Mouse (Mus musculus) forebrain, embryonic 13.5 days (tissue): ENCODE measurements at regions not wholly inside any gene's neighbourhood (a gene's known extent, or its start where the extent isn't known, plus 50 kb on each side); places are given as distances from the start of the nearest gene placed in this dataset.

Experiments
- ATAC-seq: fragments of 200-750 bp; cut with Nextera tagmentation; 2 replicates; pipeline ENCODE4 v1.8.0; 2017
- H3K27ac ChIP-seq: fragments of 300-500 bp; sonication (generic); 2 replicates; pipeline ENCODE4 v1.5.1; 2015; ENCODE audit warnings: inconsistent platforms, mild to moderate bottlenecking, moderate library complexity
- H3K27me3 ChIP-seq: fragments of 300-500 bp; sonication (generic); 2 replicates; pipeline ENCODE4 v1.6.1; 2015; ENCODE audit warnings: mild to moderate bottlenecking, inconsistent platforms
- H3K36me3 ChIP-seq: fragments of 300-500 bp; sonication (generic); 2 replicates; pipeline ENCODE4 v1.6.1; 2015; ENCODE audit warnings: mild to moderate bottlenecking, inconsistent platforms; ENCODE audit not compliant: poor library complexity, severe bottlenecking
- H3K4me1 ChIP-seq: fragments of 300-500 bp; sonication (generic); 2 replicates; pipeline ENCODE4 v1.6.1; 2015; ENCODE audit warnings: inconsistent platforms
- H3K4me2 ChIP-seq: fragments of 300-500 bp; sonication (generic); 2 replicates; pipeline ENCODE4 v1.6.1; 2015; ENCODE audit warnings: inconsistent platforms, mild to moderate bottlenecking, moderate library complexity
- H3K4me3 ChIP-seq: fragments of 300-500 bp; sonication (generic); 2 replicates; pipeline ENCODE4 v1.5.1; 2015; ENCODE audit warnings: mild to moderate bottlenecking, inconsistent platforms
- H3K9ac ChIP-seq: fragments of 300-500 bp; sonication (generic); 2 replicates; pipeline ENCODE4 v1.6.1; 2015; ENCODE audit warnings: mild to moderate bottlenecking, inconsistent platforms
- H3K9me3 ChIP-seq: fragments of 300-500 bp; sonication (generic); replicated peaks from 2 replicates; pipeline ENCODE4 v1.6.1; 2016; ENCODE audit warnings: inconsistent platforms
- WGBS: fragments of 180-500 bp; shearing (Covaris S2); methylation state at CpG from one replicate; pipeline ENCODE4 v1.1.7; 2015; 5-methylcytosine and 5-hydroxymethylcytosine counted together

GRCm38 (mm10) chr16:57888138-57888537 lies 133.6 kb upstream of the Col8a1 start:
- Histone ChIP-seq H3K4me1 (no peaks in the 10 kb centered on the region), H3K4me2 (no peak overlapping the region), H3K27me3 (no peaks in the 10 kb centered on the region), H3K9ac (no peak overlapping the region), H3K27ac (no peak overlapping the region), H3K9me3 (no peaks in the 10 kb centered on the region), H3K36me3 (no peaks in the 10 kb centered on the region), H3K4me3 (no peak overlapping the region)
- WGBS: 72% methylated on average over 2 of the region's 2 CpGs
- no peak for ATAC-seq

GRCm38 (mm10) chr16:57888553-57888952 lies 134.0 kb upstream of the Col8a1 start:
- no peaks in the 10 kb centered on the region for H3K36me3 ChIP-seq
- H3K4me1 ChIP-seq: no peaks in the 10 kb centered on the region
- no peak overlapping the region for H3K4me3 ChIP-seq
- no peaks in the 10 kb centered on the region for H3K27me3 ChIP-seq
- no peak for ATAC-seq
- no peaks in the 10 kb centered on the region for H3K9me3 ChIP-seq
- no peak overlapping the region for H3K9ac ChIP-seq
- WGBS: 65% methylated on average over 2 of the region's 2 CpGs
- H3K4me2 ChIP-seq: no peak overlapping the region
- H3K27ac ChIP-seq: no peak overlapping the region

- ATAC-seq: no peak; the same call in 1 of the 2 replicates
- no peak overlapping the region for H3K27ac ChIP-seq
- 85% methylated on average over 5 of the region's 5 CpGs for WGBS
These were observed 135.6 kb upstream of the Col8a1 start for GRCm38 (mm10) chr16:57890135-57890534.

GRCm38 (mm10) chr16:57893111-57893510 lies 138.6 kb upstream of the Col8a1 start:
- WGBS: 89% methylated on average over 2 of the region's 2 CpGs
- H3K27ac ChIP-seq: no peak overlapping the region
- no peak for ATAC-seq
- H3K4me2 ChIP-seq: no peak overlapping the region
- no peaks in the 10 kb centered on the region for H3K27me3 ChIP-seq
- H3K9ac ChIP-seq: no peak overlapping the region
- no peaks in the 10 kb centered on the region for H3K9me3 ChIP-seq
- H3K4me1 ChIP-seq: no peaks in the 10 kb centered on the region
- H3K36me3 ChIP-seq: no peaks in the 10 kb centered on the region
- H3K4me3 ChIP-seq: no peak overlapping the region

More at GRCm38 (mm10) chr16:57890135-57890534, 135.6 kb upstream of the Col8a1 start:
- no peaks in the 10 kb centered on the region for H3K4me1 ChIP-seq
- H3K4me3 ChIP-seq: no peak overlapping the region
- H3K4me2 ChIP-seq: no peak overlapping the region
- no peaks in the 10 kb centered on the region for H3K27me3 ChIP-seq
- H3K36me3 ChIP-seq: no peaks in the 10 kb centered on the region
- no peak overlapping the region for H3K9ac ChIP-seq
- H3K9me3 ChIP-seq: no peaks in the 10 kb centered on the region

GRCm38 (mm10) chr16:57893698-57894352 lies 139.3 kb upstream of the Col8a1 start:
- 74% methylated on average over 5 of the region's 5 CpGs for WGBS
- no peaks in the 10 kb centered on the region for H3K9me3 ChIP-seq
- no peak overlapping the region for H3K9ac ChIP-seq
- H3K4me2 ChIP-seq: no peak overlapping the region
- no peaks in the 10 kb centered on the region for H3K27me3 ChIP-seq
- no peaks in the 10 kb centered on the region for H3K4me1 ChIP-seq
- no peak for ATAC-seq
- H3K36me3 ChIP-seq: no peaks in the 10 kb centered on the region
- no peak overlapping the region for H3K4me3 ChIP-seq
- H3K27ac ChIP-seq: no peak overlapping the region

GRCm38 (mm10) chr16:57901006-57901405 lies 146.5 kb upstream of the Col8a1 start:
- Histone ChIP-seq H3K4me1 (no peaks in the 10 kb centered on the region), H3K4me3 (no peak overlapping the region), H3K27me3 (no peaks in the 10 kb centered on the region), H3K9me3 (no peaks in the 10 kb centered on the region), H3K4me2 (no peak overlapping the region), H3K9ac (no peak overlapping the region), H3K36me3 (no peaks in the 10 kb centered on the region), H3K27ac (no peak overlapping the region)
- 41% methylated on average over 4 of the region's 4 CpGs for WGBS
- ATAC-seq: no peak

GRCm38 (mm10) chr16:57902498-57902897 lies 148.0 kb upstream of the Col8a1 start:
- WGBS: 69% methylated on average over 3 of the region's 3 CpGs
- no peak for ATAC-seq
- Histone ChIP-seq H3K4me1 (no peaks in the 10 kb centered on the region), H3K27me3 (no peaks in the 10 kb centered on the region), H3K4me3 (no peak overlapping the region), H3K9ac (no peak overlapping the region), H3K27ac (no peak overlapping the region), H3K36me3 (no peaks in the 10 kb centered on the region), H3K4me2 (no peak overlapping the region), H3K9me3 (no peaks in the 10 kb centered on the region)

- H3K4me1 ChIP-seq: no peaks in the 10 kb centered on the region
- H3K4me3 ChIP-seq: no peak overlapping the region
- no peak overlapping the region for H3K4me2 ChIP-seq
- H3K27ac ChIP-seq: no peak overlapping the region
- peak; percentile 41; the same call in 1 of the 2 replicates for ATAC-seq
- no peak overlapping the region for H3K9ac ChIP-seq
- no peaks in the 10 kb centered on the region for H3K9me3 ChIP-seq
- no peaks in the 10 kb centered on the region for H3K36me3 ChIP-seq
- 31% methylated on average over 2 of the region's 2 CpGs for WGBS
- no peaks in the 10 kb centered on the region for H3K27me3 ChIP-seq
These were observed 157.5 kb upstream of the Col8a1 start for GRCm38 (mm10) chr16:57912001-57912400.

GRCm38 (mm10) chr16:57914506-57914905 lies 160.0 kb upstream of the Col8a1 start:
- 65% methylated on average over 1 of the region's 1 CpGs for WGBS

GRCm38 (mm10) chr16:57915451-57915850 lies 160.9 kb upstream of the Col8a1 start:
- WGBS: 89% methylated on average over 2 of the region's 2 CpGs
- ATAC-seq: no peak
- no peak overlapping the region for H3K9ac ChIP-seq

More at GRCm38 (mm10) chr16:57914506-57914905, 160.0 kb upstream of the Col8a1 start:
- H3K27ac ChIP-seq: no peak overlapping the region
- no peak overlapping the region for H3K4me3 ChIP-seq
- no peaks in the 10 kb centered on the region for H3K27me3 ChIP-seq
- H3K4me2 ChIP-seq: no peak overlapping the region
- H3K4me1 ChIP-seq: no peaks in the 10 kb centered on the region
- no peaks in the 10 kb centered on the region for H3K9me3 ChIP-seq
- no peak for ATAC-seq
- H3K9ac ChIP-seq: no peak overlapping the region
- H3K36me3 ChIP-seq: no peaks in the 10 kb centered on the region

GRCm38 (mm10) chr16:57923447-57924129 lies 169.1 kb upstream of the Col8a1 start:
- Histone ChIP-seq H3K27me3 (no peaks in the 10 kb centered on the region), H3K36me3 (no peaks in the 10 kb centered on the region), H3K27ac (no peak overlapping the region), H3K9ac (no peak overlapping the region), H3K9me3 (no peaks in the 10 kb centered on the region), H3K4me2 (no peak overlapping the region), H3K4me3 (no peak overlapping the region), H3K4me1 (no peaks in the 10 kb centered on the region)
- WGBS: 67% methylated on average over 7 of the region's 7 CpGs
- ATAC-seq: no peak

More at GRCm38 (mm10) chr16:57915451-57915850, 160.9 kb upstream of the Col8a1 start:
- H3K4me3 ChIP-seq: no peak overlapping the region
- no peak overlapping the region for H3K4me2 ChIP-seq
- H3K27ac ChIP-seq: no peak overlapping the region
- no peaks in the 10 kb centered on the region for H3K4me1 ChIP-seq
- no peaks in the 10 kb centered on the region for H3K36me3 ChIP-seq
- no peaks in the 10 kb centered on the region for H3K27me3 ChIP-seq
- H3K9me3 ChIP-seq: no peaks in the 10 kb centered on the region

- WGBS: 64% methylated on average over 4 of the region's 4 CpGs
- Histone ChIP-seq H3K9me3 (no peaks in the 10 kb centered on the region), H3K9ac (no peak overlapping the region), H3K27me3 (no peaks in the 10 kb centered on the region), H3K27ac (no peak overlapping the region), H3K36me3 (no peaks in the 10 kb centered on the region), H3K4me2 (no peak overlapping the region), H3K4me1 (no peaks in the 10 kb centered on the region), H3K4me3 (no peak overlapping the region)
- ATAC-seq: no peak
These were observed 169.6 kb upstream of the Col8a1 start for GRCm38 (mm10) chr16:57924130-57924495.
